Mouse (Mus musculus) liver, embryonic 13.5 days (tissue): ENCODE results near the gene Wdr74. TPM values are rescaled to one million over a fixed set of nuclear protein-coding genes. Genes with fewer than 3 reads are reported as not detected.

Experiments
- ATAC-seq: fragments of 200-750 bp; cut with Nextera tagmentation; 2 replicates; pipeline ENCODE4 v1.8.0; 2017; ENCODE audit warnings: low read depth, mild to moderate bottlenecking, moderate number of reproducible peaks, moderate library complexity
- DNase-seq: peaks from one replicate; pipeline ENCODE4 v3.0.0; 2022
- H3K27ac ChIP-seq: fragments of 300-500 bp; sonication (generic); 2 replicates; pipeline ENCODE4 v1.5.1; 2015; ENCODE audit warnings: moderate library complexity, mild to moderate bottlenecking, inconsistent platforms
- H3K27me3 ChIP-seq: fragments of 300-500 bp; sonication (generic); 2 replicates; pipeline ENCODE4 v1.6.1; 2015; ENCODE audit warnings: mild to moderate bottlenecking, inconsistent platforms
- H3K36me3 ChIP-seq: fragments of 300-500 bp; sonication (generic); 2 replicates; pipeline ENCODE4 v1.6.1; 2015; ENCODE audit warnings: mild to moderate bottlenecking, inconsistent platforms
- H3K4me1 ChIP-seq: fragments of 300-500 bp; sonication (generic); replicated peaks from 2 replicates; pipeline ENCODE4 v1.6.1; 2015; ENCODE audit warnings: inconsistent platforms
- H3K4me2 ChIP-seq: fragments of 300-500 bp; sonication (generic); 2 replicates; pipeline ENCODE4 v1.6.1; 2015; ENCODE audit warnings: inconsistent platforms, mild to moderate bottlenecking, moderate library complexity
- H3K4me3 ChIP-seq: fragments of 300-500 bp; sonication (generic); replicated peaks from 2 replicates; pipeline ENCODE4 v1.5.1; 2015; ENCODE audit warnings: mild to moderate bottlenecking, inconsistent platforms
- H3K9ac ChIP-seq: fragments of 300-500 bp; sonication (generic); 2 replicates; pipeline ENCODE4 v1.6.1; 2015; ENCODE audit warnings: mild to moderate bottlenecking, inconsistent platforms
- H3K9me3 ChIP-seq: fragments of 300-500 bp; sonication (generic); replicated peaks from 2 replicates; pipeline ENCODE4 v1.6.1; 2016; ENCODE audit warnings: inconsistent platforms
- WGBS: fragments of 180-500 bp; shearing (Covaris S2); methylation state at CpG from one replicate; pipeline ENCODE4 v1.1.7; 2015; ENCODE audit not compliant: insufficient replicate concordance; 5-methylcytosine and 5-hydroxymethylcytosine counted together
- polyA plus RNA-seq: library from polyadenylated mRNA; unstranded; fragments of >200 nt; fragmentation: Nextera tagmentation; extraction: Ambion mirVana; gene quantifications from 2 replicates; pipeline ENCODE4 v1.2.1, GENCODE M21; 2015

The Wdr74 gene
- polyA plus RNA-seq, result 80.8 and 81.6 TPM in 2 replicates

DNA sequence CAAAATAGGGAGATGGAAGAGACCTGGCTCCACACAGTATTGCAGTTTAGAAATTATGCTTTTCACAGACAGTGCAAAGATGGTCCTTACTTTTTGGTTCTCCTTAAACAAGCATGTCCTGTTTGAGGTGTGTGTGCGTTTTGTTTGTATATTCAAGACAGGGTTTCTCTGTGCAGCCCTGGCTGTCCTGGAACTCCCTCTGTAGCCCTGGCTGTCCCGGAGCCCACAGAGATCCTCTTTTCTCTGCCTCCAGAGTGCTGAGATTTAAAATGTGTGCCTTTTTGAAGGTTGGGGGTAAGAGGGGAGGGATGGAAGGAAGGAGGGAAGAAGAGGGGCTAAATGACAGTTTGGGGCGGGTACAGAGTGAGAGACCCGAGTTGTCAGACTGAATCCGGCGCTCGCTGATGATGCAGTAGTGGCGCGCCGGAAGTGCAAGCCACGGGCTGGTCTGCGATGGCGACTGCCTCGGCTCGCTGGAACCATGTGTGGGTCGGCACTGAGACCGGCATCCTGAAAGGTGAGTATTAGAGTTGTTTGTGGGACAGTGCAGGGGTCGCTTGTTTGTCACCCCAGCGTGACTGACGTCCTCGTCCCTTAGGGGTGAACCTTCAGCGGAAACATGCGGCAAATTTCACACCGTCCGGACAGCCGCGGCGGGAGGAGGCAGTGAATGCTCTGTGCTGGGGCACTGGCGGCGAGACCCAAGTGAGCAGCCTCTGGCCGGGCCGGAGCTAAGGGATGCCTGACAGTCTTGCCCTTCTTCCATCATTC lies at the start of gene Wdr74:
Gene Wdr74, plus strand, starts transcription at position 439 of the 771 bp plus-strand sequence.
- Histone ChIP-seq H3K4me1 (peaks cover 37% of the 10 kb centered on the region), H3K36me3 (peaks cover 36% of the 10 kb centered on the region), H3K9ac (peak within 1 kb of the TSS; percentile 85), H3K4me3 (peak within 1 kb of the TSS; percentile 93), H3K27ac (peak within 1 kb of the TSS; percentile 80), H3K4me2 (peak within 1 kb of the TSS; percentile 92), H3K9me3 (no peaks in the 10 kb centered on the region), H3K27me3 (peaks cover 3% of the 10 kb centered on the region; the same call in 1 of the 2 replicates)
- peak; percentile 80 for DNase-seq
- under 1% methylated on average over 32 of the region's 32 CpGs for WGBS
- peak; percentile 88 for ATAC-seq

DNA sequence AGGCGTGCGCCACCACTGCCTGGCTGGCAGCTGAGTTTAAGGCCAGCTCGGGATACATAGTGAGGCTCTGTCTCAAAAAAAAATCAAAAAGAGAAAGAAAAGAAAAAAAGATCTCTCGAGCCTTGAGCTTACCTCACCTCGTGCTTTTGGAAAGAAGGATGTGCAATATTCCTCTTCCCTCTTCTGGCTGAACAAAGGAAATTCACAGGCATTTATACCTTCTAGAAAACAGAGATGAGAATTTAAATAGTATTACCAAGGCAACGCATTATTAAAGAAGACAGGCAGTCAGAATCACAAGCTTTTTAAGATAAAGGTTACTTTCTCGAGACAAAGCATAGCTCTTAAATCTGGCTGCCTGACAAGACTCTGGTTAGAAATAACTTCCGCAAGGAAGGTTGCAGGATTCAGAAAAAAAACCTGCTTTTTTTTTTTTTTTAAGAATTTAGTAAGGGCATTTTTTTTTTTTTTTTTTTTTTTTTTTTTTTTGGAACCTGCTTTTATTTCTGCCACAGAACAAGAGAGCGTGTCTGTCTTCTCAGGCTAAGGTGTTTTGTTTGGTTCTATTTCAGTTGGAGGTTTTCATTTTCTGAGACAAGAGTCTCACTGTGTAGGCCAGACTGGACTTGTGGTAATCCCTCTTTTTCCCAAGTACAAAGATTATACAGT lies 43.6 kb upstream of the Wdr74 start:
- H3K27me3 ChIP-seq, result no peaks in the 10 kb centered on the region
- no peaks in the 10 kb centered on the region for H3K9me3 ChIP-seq
- no peak overlapping the region for H3K4me2 ChIP-seq
- DNase-seq, result no peak
- H3K4me1 ChIP-seq, result peaks cover 15% of the 10 kb centered on the region
- 63% methylated on average over 9 of the region's 9 CpGs for WGBS
- no peaks in the 10 kb centered on the region for H3K36me3 ChIP-seq
- ATAC-seq, result no peak
- H3K9ac ChIP-seq, result no peak overlapping the region
- no peak overlapping the region for H3K4me3 ChIP-seq
- H3K27ac ChIP-seq, result no peak overlapping the region

DNA sequence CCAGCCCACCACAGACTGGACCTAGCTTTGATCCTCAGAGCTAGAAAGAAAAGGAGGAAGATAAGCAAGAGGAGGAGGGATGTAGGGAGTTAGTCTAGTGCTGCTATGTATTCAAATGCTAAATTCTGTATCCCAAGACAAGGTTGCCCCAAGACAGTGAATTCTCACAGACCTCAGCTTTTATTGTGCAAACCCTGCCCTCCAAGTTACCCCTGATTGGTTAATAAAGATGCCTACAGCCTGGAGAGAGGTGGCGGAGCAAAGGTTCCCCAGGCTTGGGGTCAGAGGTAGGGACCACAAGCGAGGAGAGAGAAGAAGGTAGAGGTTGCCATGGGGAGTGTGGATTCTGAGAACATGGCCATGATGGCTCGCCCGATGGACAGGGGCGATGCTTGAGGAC lies 42.9 kb upstream of the Wdr74 start:
- Histone ChIP-seq H3K4me1 (peaks cover 15% of the 10 kb centered on the region), H3K4me3 (no peak overlapping the region), H3K36me3 (no peaks in the 10 kb centered on the region), H3K27me3 (no peaks in the 10 kb centered on the region), H3K4me2 (no peak overlapping the region), H3K9me3 (no peaks in the 10 kb centered on the region), H3K27ac (no peak overlapping the region), H3K9ac (no peak overlapping the region)
- no peak for DNase-seq
- no peak for ATAC-seq
- WGBS, result 74% methylated on average over 5 of the region's 5 CpGs

DNA sequence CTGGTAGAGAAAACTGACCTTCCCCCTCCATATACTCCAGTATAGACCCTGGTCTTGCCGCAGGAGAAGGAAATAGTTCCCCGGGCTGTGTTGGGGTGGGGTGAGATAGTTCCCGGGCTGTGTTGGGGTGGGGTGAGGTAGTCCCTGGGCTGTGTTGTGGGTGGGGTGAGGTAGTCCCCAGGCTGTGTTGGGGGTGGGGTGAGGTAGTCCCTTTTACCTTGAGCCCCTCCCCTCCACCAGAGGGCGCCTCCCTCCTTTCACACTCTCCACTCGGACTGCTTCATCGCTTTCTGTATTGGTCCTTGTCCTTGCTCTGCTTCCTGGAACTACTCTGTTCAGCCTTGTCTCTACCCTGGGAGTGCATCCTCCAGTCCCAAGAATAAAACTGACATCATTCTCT lies 40.3 kb upstream of the Wdr74 start:
- H3K4me2 ChIP-seq, result peak overlapping the region; percentile 46
- H3K27me3 ChIP-seq, result no peaks in the 10 kb centered on the region
- DNase-seq (peak; percentile 66), ATAC-seq (peak; percentile 92)
- peak overlapping the region; percentile 39; the same call in 1 of the 2 replicates for H3K27ac ChIP-seq
- H3K9ac ChIP-seq, result peak overlapping the region; percentile 39
- 0 out of 2 replicates have a peak overlapping the region, but pooled peaks have one; percentile 10 for H3K4me3 ChIP-seq
- no peaks in the 10 kb centered on the region for H3K9me3 ChIP-seq
- H3K36me3 ChIP-seq, result no peaks in the 10 kb centered on the region
- peaks cover 15% of the 10 kb centered on the region for H3K4me1 ChIP-seq
- 27% methylated on average over 6 of the region's 6 CpGs for WGBS

DNA sequence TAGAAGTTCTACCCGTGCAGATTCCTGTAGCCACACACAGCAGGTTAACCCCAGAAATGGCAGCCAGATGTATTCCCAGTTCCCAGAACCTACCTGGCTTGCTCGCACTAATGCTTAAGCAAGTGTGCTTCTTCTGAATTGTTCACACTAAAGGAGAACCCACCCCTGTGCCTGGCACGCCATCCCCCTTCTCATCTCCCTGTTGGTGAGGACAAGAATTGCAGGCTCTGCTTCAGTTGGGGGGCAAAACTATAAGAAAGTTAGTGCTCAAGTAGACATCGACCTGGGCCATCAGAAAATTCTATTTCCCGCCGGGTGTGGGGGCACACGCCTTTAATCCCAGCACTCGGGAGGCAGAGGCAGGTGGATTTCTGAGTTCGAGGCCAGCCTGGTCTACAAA lies 36.0 kb upstream of the Wdr74 start:
- Histone ChIP-seq H3K9me3 (no peaks in the 10 kb centered on the region), H3K4me1 (peaks cover 15% of the 10 kb centered on the region), H3K27me3 (no peaks in the 10 kb centered on the region), H3K4me2 (no peak overlapping the region), H3K27ac (no peak overlapping the region), H3K9ac (no peak overlapping the region), H3K36me3 (no peaks in the 10 kb centered on the region), H3K4me3 (no peak overlapping the region)
- no peak for ATAC-seq
- WGBS, result 64% methylated on average over 9 of the region's 9 CpGs
- no peak for DNase-seq

DNA sequence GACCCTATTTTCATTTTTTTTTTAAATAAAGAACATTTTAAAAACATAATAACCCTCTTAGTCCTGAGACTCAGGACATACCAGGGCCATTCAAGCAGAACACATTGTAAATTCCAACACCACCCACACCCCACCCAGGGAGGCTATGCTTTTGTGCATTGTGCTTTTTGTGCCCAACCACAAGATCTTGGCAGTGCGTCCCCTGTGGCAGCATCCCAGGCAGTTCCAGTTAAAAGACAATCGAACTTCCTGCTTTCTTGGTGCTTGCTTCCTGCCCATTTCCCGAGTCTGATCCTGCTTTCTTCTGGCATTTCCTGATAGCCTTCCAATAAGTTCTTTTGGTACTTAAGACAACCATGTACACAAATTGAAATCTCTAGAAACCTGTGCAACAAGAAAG lies 33.2 kb upstream of the Wdr74 start:
- DNase-seq (no peak), ATAC-seq (no peak)
- H3K4me3 ChIP-seq, result no peak overlapping the region
- peaks cover 13% of the 10 kb centered on the region for H3K36me3 ChIP-seq
- 27% methylated on average over 3 of the region's 3 CpGs for WGBS
- no peak overlapping the region for H3K27ac ChIP-seq
- H3K9me3 ChIP-seq, result no peaks in the 10 kb centered on the region
- no peak overlapping the region for H3K9ac ChIP-seq
- no peak overlapping the region for H3K4me2 ChIP-seq
- no peaks in the 10 kb centered on the region for H3K27me3 ChIP-seq
- peaks cover 12% of the 10 kb centered on the region for H3K4me1 ChIP-seq

DNA sequence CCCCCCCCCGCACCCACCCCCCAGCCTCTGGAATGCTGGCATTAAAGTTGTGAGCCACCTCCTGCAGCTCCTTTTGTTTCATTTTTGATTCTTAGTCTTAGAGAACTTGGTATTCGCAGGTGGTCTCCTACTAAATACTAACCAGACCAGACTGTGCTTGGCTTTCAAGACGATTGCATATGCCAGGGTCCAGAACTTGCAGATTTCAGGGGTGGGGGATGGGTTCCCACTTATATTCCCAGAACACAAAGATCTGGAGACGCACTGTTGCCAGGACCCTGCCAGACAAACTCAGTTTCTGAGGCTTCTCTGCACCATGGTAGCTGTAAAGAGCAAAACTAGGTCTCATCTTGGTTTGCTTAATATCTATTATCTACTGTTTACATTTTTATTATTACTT lies 32.1 kb upstream of the Wdr74 start:
- no peak overlapping the region for H3K9ac ChIP-seq
- H3K27me3 ChIP-seq, result no peaks in the 10 kb centered on the region
- H3K27ac ChIP-seq, result no peak overlapping the region
- H3K9me3 ChIP-seq, result no peaks in the 10 kb centered on the region
- peaks cover 25% of the 10 kb centered on the region for H3K36me3 ChIP-seq
- peaks cover 23% of the 10 kb centered on the region for H3K4me1 ChIP-seq
- 81% methylated on average over 3 of the region's 4 CpGs for WGBS
- H3K4me3 ChIP-seq, result no peak overlapping the region
- no peak overlapping the region for H3K4me2 ChIP-seq
- ATAC-seq (no peak), DNase-seq (no peak)

DNA sequence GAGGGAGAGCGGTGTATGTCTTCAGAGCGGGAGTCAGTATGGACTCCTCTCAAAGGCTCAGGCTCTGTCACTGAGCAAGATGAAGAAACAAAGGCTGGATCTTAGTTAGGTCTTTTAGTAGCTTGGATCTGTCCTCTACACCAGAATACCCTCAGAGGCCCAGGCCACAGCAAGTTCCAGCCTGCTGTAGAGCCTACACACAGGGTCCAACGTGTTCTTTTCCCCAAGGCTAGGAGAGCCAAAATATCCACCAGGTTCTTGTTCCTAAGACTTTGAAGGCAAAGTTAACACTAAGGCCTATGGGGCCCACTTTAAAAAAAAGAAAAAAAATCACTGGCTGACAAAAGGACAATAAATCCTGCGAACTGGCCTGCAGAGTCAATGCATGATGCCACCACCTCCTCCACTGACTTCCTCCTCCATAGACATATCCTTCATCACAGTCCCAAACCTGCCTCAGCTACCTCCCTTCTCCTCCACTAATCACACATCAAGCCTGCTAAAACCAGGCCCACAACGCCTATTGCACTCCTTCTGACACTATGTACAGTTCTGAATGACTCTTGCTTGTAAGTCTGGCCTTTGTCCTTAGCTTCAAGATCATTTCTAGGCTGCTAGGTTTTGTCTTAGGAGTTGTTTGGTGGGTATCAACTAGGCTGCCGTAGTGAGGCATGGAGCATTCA lies 30.5 kb upstream of the Wdr74 start:
- no peak overlapping the region for H3K4me2 ChIP-seq
- H3K9ac ChIP-seq, result no peak overlapping the region
- H3K9me3 ChIP-seq, result no peaks in the 10 kb centered on the region
- H3K27me3 ChIP-seq, result no peaks in the 10 kb centered on the region
- DNase-seq (no peak), ATAC-seq (no peak)
- H3K4me3 ChIP-seq, result no peak overlapping the region
- peak overlapping the region; percentile 56; the same call in 1 of the 2 replicates for H3K27ac ChIP-seq
- WGBS, result 74% methylated on average over 6 of the region's 6 CpGs
- peaks cover 41% of the 10 kb centered on the region for H3K36me3 ChIP-seq
- H3K4me1 ChIP-seq, result peaks cover 39% of the 10 kb centered on the region

DNA sequence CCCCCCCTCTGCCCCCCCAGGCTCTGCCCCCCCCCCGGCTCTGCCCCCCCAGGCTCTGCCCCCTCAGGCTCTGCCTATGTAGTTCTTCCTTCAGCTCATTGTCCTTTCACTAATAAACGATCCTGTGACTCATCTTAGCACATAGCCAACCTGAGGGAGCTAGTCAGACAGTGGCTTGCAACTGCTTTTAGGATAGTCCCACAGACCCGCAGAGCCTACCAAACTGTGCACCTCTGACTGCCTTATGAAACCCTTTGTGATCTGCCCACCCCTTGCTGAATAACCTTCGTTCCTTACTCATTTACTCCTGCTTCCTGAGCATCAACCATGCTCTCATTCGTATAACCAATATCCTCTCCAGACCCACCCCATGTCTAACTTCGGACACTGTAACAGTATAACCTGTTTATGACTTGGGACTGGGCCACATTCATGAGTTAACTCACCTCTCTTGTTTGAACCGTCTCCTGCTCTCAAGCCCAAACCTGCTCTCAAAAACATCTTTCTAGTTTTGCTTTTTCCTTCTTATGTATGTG lies 29.4 kb upstream of the Wdr74 start:
- ATAC-seq (no peak), DNase-seq (no peak)
- Histone ChIP-seq H3K27me3 (no peaks in the 10 kb centered on the region), H3K9ac (no peak overlapping the region), H3K4me3 (no peak overlapping the region), H3K36me3 (peaks cover 51% of the 10 kb centered on the region), H3K27ac (peak overlapping the region; percentile 65), H3K4me1 (peaks cover 49% of the 10 kb centered on the region), H3K9me3 (no peaks in the 10 kb centered on the region), H3K4me2 (no peak overlapping the region)
- WGBS, result 74% methylated on average over 7 of the region's 7 CpGs

DNA sequence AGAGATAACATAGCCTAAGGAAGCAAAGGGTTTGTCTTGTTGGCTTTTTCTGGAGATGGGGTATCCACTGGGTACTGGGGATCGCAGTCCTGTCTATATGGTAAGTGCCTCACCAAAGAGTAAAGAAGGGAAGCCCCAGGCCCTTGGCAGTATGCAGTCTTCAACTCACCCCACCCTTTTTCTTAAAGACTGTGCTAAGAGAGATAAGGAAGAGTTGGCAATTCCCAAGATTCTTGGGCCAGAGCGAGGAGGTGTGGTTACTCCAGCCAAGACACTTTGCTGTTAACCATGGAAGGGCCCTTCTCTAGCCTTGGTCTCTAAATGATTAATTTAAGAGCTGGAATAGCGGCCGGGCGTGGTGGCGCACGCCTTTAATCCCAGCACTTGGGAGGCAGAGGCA lies 28.7 kb upstream of the Wdr74 start:
- no peaks in the 10 kb centered on the region for H3K9me3 ChIP-seq
- H3K9ac ChIP-seq, result no peak overlapping the region
- 0 out of 2 replicates have a peak overlapping the region, but pooled peaks have one; percentile 3 for H3K4me2 ChIP-seq
- H3K27ac ChIP-seq, result peak overlapping the region; percentile 65
- no peaks in the 10 kb centered on the region for H3K27me3 ChIP-seq
- 72% methylated on average over 7 of the region's 7 CpGs for WGBS
- H3K36me3 ChIP-seq, result peaks cover 58% of the 10 kb centered on the region
- no peak overlapping the region for H3K4me3 ChIP-seq
- ATAC-seq (peak; percentile 77), DNase-seq (no peak)
- H3K4me1 ChIP-seq, result peaks cover 57% of the 10 kb centered on the region

DNA sequence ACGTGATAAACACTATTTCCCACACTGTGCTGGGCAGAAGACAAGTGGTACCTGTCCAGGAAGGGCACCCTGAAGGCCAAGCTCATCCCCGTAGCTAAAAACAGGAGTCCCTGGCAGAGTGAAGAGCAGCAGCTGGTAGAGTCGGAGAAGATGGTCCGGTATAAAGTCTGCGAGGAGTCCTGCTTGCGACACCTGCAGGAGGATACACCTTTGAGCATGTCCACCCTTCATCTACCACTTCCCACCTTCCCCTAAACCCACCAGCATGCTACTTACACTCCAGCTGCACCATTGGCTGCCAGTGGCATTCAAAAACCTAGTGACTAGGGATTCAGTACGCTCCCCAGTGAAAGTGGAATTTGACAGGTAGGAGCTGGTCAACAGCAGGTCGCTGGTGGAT lies 26.7 kb upstream of the Wdr74 start:
- WGBS, result 83% methylated on average over 8 of the region's 8 CpGs
- Histone ChIP-seq H3K9me3 (no peaks in the 10 kb centered on the region), H3K4me1 (peaks cover 61% of the 10 kb centered on the region), H3K9ac (0 out of 2 replicates have a peak overlapping the region, but pooled peaks have one; percentile 2), H3K36me3 (peaks cover 65% of the 10 kb centered on the region), H3K27me3 (no peaks in the 10 kb centered on the region), H3K4me3 (0 out of 2 replicates have a peak overlapping the region, but pooled peaks have one; percentile 4), H3K27ac (peak overlapping the region; percentile 4; the same call in 1 of the 2 replicates), H3K4me2 (peak overlapping the region; percentile 89)
- ATAC-seq, result no peak
- no peak for DNase-seq
